Mouse (Mus musculus) midbrain, embryonic 12.5 days (tissue): ENCODE results near the gene Tmem14a. TPM values are rescaled to one million over a fixed set of nuclear protein-coding genes. Genes with fewer than 3 reads are reported as not detected.
"Not testable (repeated sequence)": the region's sequence is repeated elsewhere in the genome, so short reads cannot be mapped to it uniquely, and the experiment has no call there.

Source experiments
- ATAC-seq: fragments of 200-750 bp; cut with Nextera tagmentation; 2 replicates; pipeline ENCODE4 v1.8.0; 2017; ENCODE audit warnings: low read depth, moderate TSS enrichment, moderate library complexity; ENCODE audit not compliant: low FRiP score
- H3K27ac ChIP-seq: fragments of 300-500 bp; sonication (generic); replicated peaks from 2 replicates; pipeline ENCODE4 v1.5.1; 2016; ENCODE audit warnings: mild to moderate bottlenecking
- H3K27me3 ChIP-seq: fragments of 300-500 bp; sonication (generic); 2 replicates; pipeline ENCODE4 v1.6.1; 2016; ENCODE audit warnings: mild to moderate bottlenecking
- H3K36me3 ChIP-seq: fragments of 300-500 bp; sonication (generic); 2 replicates; pipeline ENCODE4 v1.6.1; 2016
- H3K4me1 ChIP-seq: fragments of 300-500 bp; sonication (generic); 2 replicates; pipeline ENCODE4 v1.6.1; 2016
- H3K4me2 ChIP-seq: fragments of 300-500 bp; sonication (generic); replicated peaks from 2 replicates; pipeline ENCODE4 v1.6.1; 2016; ENCODE audit warnings: mild to moderate bottlenecking, moderate library complexity
- H3K4me3 ChIP-seq: fragments of 300-500 bp; sonication (generic); 2 replicates; pipeline ENCODE4 v1.5.1; 2016; ENCODE audit warnings: mild to moderate bottlenecking
- H3K9ac ChIP-seq: fragments of 300-500 bp; sonication (generic); replicated peaks from 2 replicates; pipeline ENCODE4 v1.6.1; 2016; ENCODE audit warnings: mild to moderate bottlenecking, moderate library complexity
- H3K9me3 ChIP-seq: fragments of 300-500 bp; sonication (generic); 2 replicates; pipeline ENCODE4 v1.6.1; 2016; ENCODE audit warnings: mild to moderate bottlenecking
- WGBS: fragments of 180-500 bp; shearing (Covaris S2); methylation state at CpG from one replicate; pipeline ENCODE4 v1.1.7; 2016; 5-methylcytosine and 5-hydroxymethylcytosine counted together
- polyA plus RNA-seq: library from polyadenylated mRNA; unstranded; fragments of >200 nt; fragmentation: Nextera tagmentation; extraction: Ambion mirVana; gene quantifications from 2 replicates; pipeline ENCODE4 v1.2.1, GENCODE M21; 2016

Gene Tmem14a
- polyA plus RNA-seq = 12.6 and 12.7 TPM in 2 replicates

DNA sequence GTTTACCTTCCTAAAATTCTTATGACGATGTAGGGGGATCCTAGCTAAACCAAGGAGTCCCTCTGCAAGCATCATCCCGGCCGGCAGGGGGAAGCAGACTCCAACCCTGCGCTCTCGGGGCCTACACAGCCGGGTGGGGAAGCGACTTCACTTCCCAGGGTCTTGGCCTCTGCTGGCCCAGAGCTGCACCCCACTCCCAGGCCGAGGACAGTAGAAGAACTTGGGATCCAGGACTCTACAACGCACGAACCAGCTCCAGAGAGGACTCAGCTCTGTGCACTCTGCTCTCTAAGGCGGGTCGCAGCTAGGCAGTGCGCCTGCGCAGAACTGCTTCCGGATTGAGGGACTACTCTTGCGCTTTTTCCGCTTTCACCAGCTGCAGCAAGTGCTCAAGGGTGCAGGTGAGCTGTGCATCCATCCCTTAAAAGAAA lies at the start of gene Tmem14a:
TSS of gene Tmem14a (plus strand) at position 87 of the 431 bp plus-strand sequence.
- H3K4me2 ChIP-seq = peak within 1 kb of the TSS; percentile 70
- ATAC-seq = peak; percentile 96
- peak within 1 kb of the TSS; percentile 81 for H3K9ac ChIP-seq
- WGBS = under 1% methylated on average over 17 of the region's 17 CpGs
- H3K27ac ChIP-seq = peak within 1 kb of the TSS; percentile 22
- H3K4me1 ChIP-seq = peaks cover 10% of the 10 kb centered on the region
- peak within 1 kb of the TSS; percentile 60 for H3K4me3 ChIP-seq
- H3K36me3 ChIP-seq = no peaks in the 10 kb centered on the region
- H3K9me3 ChIP-seq = no peaks in the 10 kb centered on the region
- H3K27me3 ChIP-seq = no peaks in the 10 kb centered on the region

DNA sequence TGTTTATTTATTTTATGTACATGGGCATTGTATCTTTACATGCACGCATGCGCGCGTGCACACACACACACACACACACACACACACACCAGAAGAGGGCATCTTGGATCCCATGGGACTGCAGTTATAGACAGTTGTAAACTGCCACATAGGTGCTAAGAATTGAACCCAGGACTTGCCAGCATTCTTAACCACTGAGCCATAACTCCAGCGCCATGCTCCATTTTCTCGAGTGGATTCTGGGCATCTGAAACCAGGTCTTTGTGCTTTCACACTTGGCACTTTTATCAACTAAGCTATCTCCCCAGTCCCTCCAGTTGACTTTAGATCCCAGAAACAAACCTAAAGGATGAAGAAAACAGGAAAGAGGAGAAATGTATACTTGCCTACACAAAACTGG lies 33.2 kb upstream of the Tmem14a start:
- Histone ChIP-seq H3K9ac (no peak overlapping the region), H3K4me3 (no peak overlapping the region), H3K9me3 (no peaks in the 10 kb centered on the region), H3K4me2 (no peak overlapping the region), H3K27ac (no peak overlapping the region), H3K27me3 (no peaks in the 10 kb centered on the region), H3K4me1 (no peaks in the 10 kb centered on the region), H3K36me3 (no peaks in the 10 kb centered on the region)
- no peak for ATAC-seq
- WGBS = 95% methylated on average over 6 of the region's 6 CpGs

DNA sequence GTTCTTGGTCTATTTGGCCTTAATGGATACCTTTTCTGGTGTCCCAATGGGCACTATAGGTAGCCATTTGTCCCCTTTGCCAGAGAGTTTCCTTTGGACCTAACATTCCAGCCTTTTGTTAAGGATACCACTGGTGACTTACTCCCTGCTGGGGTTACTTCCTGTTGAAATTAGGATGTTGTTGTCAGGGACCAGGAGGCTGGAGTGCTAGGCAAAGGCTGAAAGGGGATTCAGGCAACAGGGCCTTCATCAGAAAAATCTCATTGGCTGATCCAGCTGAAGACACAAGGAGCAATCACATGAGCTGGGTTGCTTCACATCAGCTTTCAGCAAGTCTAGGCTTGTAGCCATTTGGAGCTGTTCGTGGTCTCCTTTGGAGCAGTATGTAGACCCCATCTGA lies 12.1 kb upstream of the Tmem14a start:
- no peak overlapping the region for H3K9ac ChIP-seq
- no peaks in the 10 kb centered on the region for H3K36me3 ChIP-seq
- no peaks in the 10 kb centered on the region for H3K9me3 ChIP-seq
- no peak overlapping the region for H3K4me3 ChIP-seq
- no peaks in the 10 kb centered on the region for H3K27me3 ChIP-seq
- H3K27ac ChIP-seq = no peak overlapping the region
- H3K4me1 ChIP-seq = no peaks in the 10 kb centered on the region
- no peak overlapping the region for H3K4me2 ChIP-seq
- ATAC-seq = no peak
- WGBS = 100% methylated on average over 1 of the region's 1 CpGs

DNA sequence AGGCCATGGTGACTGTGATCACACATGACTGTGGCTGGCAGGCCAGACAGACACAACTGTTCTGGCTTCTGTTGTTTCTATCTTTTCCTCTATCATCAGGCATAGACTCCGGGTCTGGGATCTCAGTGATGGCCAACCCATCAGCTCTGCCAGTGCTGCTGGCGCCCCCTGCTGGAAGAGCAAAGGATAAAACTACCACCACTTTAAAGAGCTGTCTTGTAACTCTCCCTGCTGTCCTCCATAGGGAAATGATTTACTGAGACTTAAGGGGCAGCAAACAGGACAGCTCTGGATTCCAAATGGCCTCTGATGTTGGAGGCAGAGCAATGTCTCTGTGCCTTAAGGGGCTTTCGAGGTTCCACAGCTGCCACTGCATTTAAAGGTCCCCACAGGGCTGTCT lies 4.8 kb upstream of the Tmem14a start:
- H3K27ac ChIP-seq, H3K4me3 ChIP-seq, H3K36me3 ChIP-seq, H3K9ac ChIP-seq, ATAC-seq, H3K27me3 ChIP-seq, H3K4me2 ChIP-seq, H3K9me3 ChIP-seq, H3K4me1 ChIP-seq: not testable (repeated sequence)
- 24% methylated on average over 3 of the region's 3 CpGs for WGBS

DNA sequence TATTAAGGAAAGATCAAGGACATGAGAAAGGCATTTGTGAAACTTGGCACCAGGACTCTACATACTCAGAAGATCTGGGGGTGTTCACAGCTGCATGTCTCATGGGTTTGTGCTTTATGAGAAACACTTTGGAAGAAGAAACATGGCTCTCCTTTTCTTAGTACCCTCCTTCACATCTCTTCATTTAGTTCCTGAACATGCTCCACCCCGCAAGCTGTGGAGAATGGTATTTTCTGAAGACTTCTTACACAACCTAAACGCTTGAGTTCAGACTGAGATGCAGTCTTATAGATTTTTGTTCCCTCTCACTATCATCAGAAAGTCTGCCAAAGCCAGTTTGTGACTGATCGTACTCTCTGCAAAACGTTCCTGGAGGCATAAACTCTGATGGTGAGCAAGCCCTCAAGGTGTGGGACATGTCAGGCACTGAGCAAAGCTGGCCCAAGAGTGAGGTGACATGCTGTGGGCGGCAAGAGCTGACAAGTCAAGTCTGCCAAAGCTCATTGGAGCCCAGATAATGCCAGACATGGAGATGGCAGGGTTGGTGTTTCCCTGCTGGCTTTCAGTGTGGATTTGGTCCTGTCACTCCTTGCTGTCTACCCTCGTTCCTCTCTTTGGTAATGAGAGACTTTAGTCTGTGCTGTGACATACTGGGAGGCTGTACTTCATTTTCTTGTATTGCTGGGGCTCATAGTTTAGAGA lies 4.2 kb upstream of the Tmem14a start:
- not testable (repeated sequence) for H3K27ac ChIP-seq, ATAC-seq
- 76% methylated on average over 6 of the region's 6 CpGs for WGBS

DNA sequence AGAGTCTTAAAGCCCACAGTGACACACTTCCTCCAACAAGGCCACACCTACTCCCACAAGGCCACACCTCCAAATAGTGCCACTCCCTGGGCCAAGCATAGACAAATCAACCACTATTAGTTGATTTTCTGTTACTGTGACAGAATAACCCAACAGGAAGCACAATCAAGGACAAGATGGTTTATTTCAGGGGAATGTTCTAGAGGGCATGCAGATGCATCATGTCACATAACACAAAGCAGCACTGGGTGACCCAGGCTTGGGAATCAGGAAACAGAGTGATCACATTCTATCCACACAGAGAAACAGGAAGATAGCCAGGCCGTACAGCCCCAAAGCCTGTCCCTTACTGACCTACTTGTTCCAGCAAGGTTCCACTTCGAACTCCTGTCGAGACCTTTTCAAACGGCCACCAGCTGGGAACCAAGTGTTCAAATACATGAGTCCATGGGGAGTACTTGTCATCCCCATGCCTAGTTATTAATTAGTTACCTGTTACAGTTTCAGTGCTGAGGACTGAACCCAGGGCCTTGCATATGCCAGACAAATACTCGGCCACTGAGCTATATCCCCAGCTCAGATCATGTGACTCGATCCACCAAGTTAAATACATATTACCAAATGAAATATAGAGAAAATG lies 9.5 kb downstream of the Tmem14a start:
- no peak overlapping the region for H3K4me3 ChIP-seq
- peaks cover 3% of the 10 kb centered on the region; the same call in 1 of the 2 replicates for H3K4me1 ChIP-seq
- no peak overlapping the region for H3K27ac ChIP-seq
- no peak for ATAC-seq
- H3K9ac ChIP-seq = no peak overlapping the region
- WGBS = 93% methylated on average over 6 of the region's 6 CpGs
- H3K36me3 ChIP-seq = peaks cover 5% of the 10 kb centered on the region; the same call in 1 of the 2 replicates
- no peak overlapping the region for H3K4me2 ChIP-seq
- H3K27me3 ChIP-seq = no peaks in the 10 kb centered on the region
- H3K9me3 ChIP-seq = no peaks in the 10 kb centered on the region

More for the DNA sequence above, 4.2 kb upstream of the Tmem14a start:
- H3K4me3 ChIP-seq, H3K4me2 ChIP-seq, H3K4me1 ChIP-seq, H3K36me3 ChIP-seq, H3K27me3 ChIP-seq, H3K9ac ChIP-seq, H3K9me3 ChIP-seq: not testable (repeated sequence)

DNA sequence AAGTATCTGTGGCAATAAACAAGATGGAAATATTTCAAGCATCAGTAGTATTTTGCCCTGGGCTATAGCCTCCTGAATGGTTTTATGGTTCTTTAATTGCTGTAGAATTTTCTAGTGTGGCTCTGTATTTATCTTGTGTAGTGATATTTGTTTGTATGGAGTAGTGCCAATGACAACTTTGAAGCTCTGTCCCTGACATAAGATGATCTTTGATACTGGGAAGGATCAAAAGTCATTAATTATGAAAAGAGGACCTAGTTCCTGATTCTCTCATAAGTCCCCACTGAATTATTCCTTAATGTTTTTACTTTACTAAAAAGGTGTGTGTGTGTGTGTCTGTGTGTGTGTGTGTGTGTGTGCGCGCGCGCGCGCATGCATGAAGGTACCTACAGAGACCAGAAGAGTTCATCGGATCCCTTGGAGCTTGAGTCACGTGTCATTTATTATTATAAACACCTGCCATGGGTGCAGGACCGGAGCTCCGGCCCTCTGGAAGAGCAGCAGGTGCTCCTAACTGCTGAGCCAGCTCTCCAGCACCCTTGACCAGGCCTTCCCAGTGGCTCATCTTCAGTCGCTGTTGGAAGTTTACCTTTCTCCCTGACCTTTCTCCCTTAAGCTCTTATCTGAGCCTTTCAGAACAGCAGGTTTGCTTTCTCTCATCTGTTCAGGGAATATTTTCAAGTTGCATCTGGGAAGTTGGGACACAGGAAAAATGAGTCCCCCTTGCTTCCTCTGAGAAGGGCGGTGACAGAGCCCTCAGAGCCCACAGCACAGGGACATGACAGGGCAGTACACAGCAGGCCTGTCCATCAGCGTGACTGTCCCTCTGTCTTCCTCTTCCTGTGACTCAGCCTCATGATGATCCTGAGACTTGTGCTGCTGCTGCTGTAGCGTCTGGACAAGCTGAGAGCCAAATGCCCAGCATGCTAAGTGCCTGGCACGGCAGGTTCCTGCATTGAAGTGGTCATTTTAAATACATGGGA lies 10.7 kb downstream of the Tmem14a start:
- H3K4me3 ChIP-seq, ATAC-seq: not testable (repeated sequence)
- 83% methylated on average over 15 of the region's 15 CpGs for WGBS

DNA sequence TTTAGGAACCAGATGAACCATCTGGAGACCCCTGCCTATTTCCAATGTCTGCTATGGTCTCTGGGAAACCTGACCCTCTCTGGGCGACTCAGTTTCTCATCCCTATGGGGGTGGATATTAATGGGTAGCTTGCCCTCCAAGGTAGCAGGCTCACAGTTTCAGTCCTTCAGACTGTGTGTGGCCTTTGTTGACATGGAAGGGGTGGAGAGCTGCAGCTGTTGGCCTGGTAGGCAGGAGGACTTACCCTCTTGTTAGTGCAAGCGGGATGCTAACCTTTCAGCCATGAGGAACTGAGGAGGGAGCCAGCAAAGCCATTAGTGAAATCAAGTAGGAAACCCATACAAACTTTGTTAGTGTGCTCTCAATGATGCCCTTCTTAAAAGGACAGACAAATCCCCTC lies 12.0 kb downstream of the Tmem14a start:
- Histone ChIP-seq H3K9ac (no peak overlapping the region), H3K4me1 (peaks cover 3% of the 10 kb centered on the region; the same call in 1 of the 2 replicates), H3K4me2 (no peak overlapping the region), H3K36me3 (peaks cover 5% of the 10 kb centered on the region; the same call in 1 of the 2 replicates), H3K27me3 (no peaks in the 10 kb centered on the region), H3K27ac (no peak overlapping the region), H3K4me3 (no peak overlapping the region), H3K9me3 (no peaks in the 10 kb centered on the region)
- no peak for ATAC-seq
- WGBS = 82% methylated on average over 2 of the region's 2 CpGs

More for the DNA sequence above, 10.7 kb downstream of the Tmem14a start:
- not testable (repeated sequence) for H3K9me3 ChIP-seq, H3K27ac ChIP-seq, H3K27me3 ChIP-seq, H3K9ac ChIP-seq, H3K36me3 ChIP-seq, H3K4me2 ChIP-seq, H3K4me1 ChIP-seq

DNA sequence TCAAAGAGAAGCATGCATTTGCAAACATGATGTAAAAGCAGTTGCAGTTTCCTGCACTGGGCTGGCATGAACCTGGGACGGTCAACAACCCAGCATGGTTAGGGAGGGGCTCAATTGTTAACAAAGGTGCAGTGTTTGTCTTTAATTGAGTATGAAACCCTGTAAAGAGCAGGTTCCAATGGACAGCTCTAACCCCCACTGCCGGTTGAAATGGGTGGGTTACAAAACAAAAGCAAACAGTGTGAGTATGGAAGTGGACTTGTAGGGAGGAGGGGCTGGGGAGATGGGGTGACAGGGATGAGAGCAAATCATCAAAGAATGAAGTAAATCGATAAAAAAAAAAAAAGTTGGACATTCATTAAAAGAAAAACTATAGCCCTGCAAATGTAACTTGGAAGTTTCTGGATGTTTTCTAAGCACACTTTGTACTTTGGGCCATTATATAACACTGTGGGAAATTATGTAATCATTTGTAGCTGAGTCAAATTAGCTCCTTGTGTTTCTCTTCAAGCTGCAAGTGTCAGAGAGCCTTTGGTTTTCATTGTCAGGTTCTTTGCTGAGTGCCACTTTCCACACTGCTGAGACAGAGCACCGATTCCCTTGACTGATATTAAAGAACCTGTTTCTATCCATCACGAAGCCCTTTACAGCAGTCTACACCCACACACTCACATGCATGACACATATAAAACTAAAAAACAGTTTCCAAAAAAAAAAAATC lies 13.5 kb downstream of the Tmem14a start:
- Histone ChIP-seq H3K4me3 (no peak overlapping the region), H3K36me3 (peaks cover 5% of the 10 kb centered on the region; the same call in 1 of the 2 replicates), H3K9me3 (no peaks in the 10 kb centered on the region), H3K27ac (no peak overlapping the region), H3K4me2 (no peak overlapping the region), H3K4me1 (peaks cover 3% of the 10 kb centered on the region; the same call in 1 of the 2 replicates), H3K9ac (no peak overlapping the region), H3K27me3 (no peaks in the 10 kb centered on the region)
- 69% methylated on average over 5 of the region's 5 CpGs for WGBS
- no peak for ATAC-seq

DNA sequence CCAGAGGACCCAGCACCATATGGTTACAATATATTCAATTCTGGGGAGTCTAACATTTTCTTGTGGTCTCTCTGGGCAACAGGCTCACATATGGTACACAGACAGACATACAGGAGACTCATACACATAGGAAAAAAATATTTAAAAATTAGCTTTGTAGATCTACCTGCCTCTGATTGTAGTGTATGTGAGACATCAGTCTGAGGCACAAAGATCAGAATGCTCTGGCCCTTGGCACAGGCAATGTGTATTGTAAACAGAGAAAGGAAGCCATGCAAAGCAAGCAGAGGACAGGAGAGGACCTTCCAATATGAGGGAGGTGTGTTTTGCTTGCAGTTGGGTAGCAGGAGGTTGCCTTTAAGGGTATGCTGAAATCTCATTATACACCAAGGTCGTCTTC lies 14.1 kb downstream of the Tmem14a start:
- H3K9me3 ChIP-seq = no peaks in the 10 kb centered on the region
- no peaks in the 10 kb centered on the region for H3K27me3 ChIP-seq
- H3K36me3 ChIP-seq = peaks cover 3% of the 10 kb centered on the region; the same call in 1 of the 2 replicates
- no peak for ATAC-seq
- no peak overlapping the region for H3K27ac ChIP-seq
- H3K4me3 ChIP-seq = no peak overlapping the region
- H3K4me2 ChIP-seq = no peak overlapping the region
- H3K4me1 ChIP-seq = peaks cover 3% of the 10 kb centered on the region; the same call in 1 of the 2 replicates
- 96% methylated on average over 1 of the region's 1 CpGs for WGBS
- H3K9ac ChIP-seq = no peak overlapping the region

DNA sequence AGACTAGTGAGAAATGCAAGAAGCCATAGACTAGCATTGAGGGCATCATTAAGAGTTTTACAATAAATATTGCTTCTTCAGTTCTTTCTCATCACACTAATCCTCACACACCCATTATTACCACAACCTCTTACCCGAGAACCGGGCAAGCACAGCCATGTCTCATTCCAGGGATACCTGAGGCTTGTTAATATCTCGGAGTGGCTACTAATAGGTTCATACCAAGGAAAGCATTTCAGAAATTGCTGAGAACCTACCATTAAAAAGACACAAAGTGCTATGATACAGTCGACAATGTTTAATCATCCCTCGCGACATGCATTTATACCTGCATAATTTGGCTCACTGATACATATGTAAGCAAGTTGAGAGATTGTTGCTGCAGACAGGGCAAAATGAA lies 17.0 kb downstream of the Tmem14a start:
- ATAC-seq = no peak
- Histone ChIP-seq H3K27me3 (no peaks in the 10 kb centered on the region), H3K36me3 (no peaks in the 10 kb centered on the region), H3K4me2 (no peak overlapping the region), H3K9me3 (no peaks in the 10 kb centered on the region), H3K27ac (no peak overlapping the region), H3K9ac (no peak overlapping the region), H3K4me1 (peaks cover 3% of the 10 kb centered on the region; the same call in 1 of the 2 replicates), H3K4me3 (no peak overlapping the region)
- WGBS = 88% methylated on average over 6 of the region's 6 CpGs
